Mouse (Mus musculus): Measurements from ENCODE around the gene Itga2. TPM values are rescaled to one million over a fixed set of nuclear protein-coding genes. Genes with fewer than 3 reads are reported as not detected.

Itga2 gene
- total RNA-seq, 1 experiment: 0.31 TPM

- no peak for DNase-seq (ENCODE audit: low read depth, low spot score)
- in situ Hi-C loops (cut with MboI; ENCODE audit: low sequenced_read_pairs in 2 of 2, unreplicated experiment in 2 of 2): no loop called here
- Histone ChIP-seq H3K36me3 (ENCODE audit: control insufficient read depth, insufficient read depth, low read length, poor library complexity, severe bottlenecking) (no peaks in the 10 kb centered on the region), H3K27ac (ENCODE audit: insufficient read depth, low read depth, low read length, poor library complexity, severe bottlenecking) (no peak overlapping the region), H3K4me1 (ENCODE audit: control insufficient read depth in 2 of 2, insufficient read depth in 2 of 2, low read length in 2 of 2, poor library complexity in 1 of 2) (no peaks in the 10 kb centered on the region), H3K9me3 (ENCODE audit: control insufficient read depth, insufficient read depth, low read depth, low read length) (no peaks in the 10 kb centered on the region), H3K4me3 (ENCODE audit: insufficient read depth in 1 of 2, low read depth in 1 of 2, low read length in 2 of 2, poor library complexity in 1 of 2, severe bottlenecking in 1 of 2) (no peak overlapping the region), H3K9ac (ENCODE audit: insufficient read depth, low read depth, low read length, poor library complexity, severe bottlenecking) (no peak overlapping the region)
- TF ChIP-seq CHD2 (IDR thresholded peaks at IDR 0.05; ENCODE audit: low read depth, low read length) (no peak), ZC3H11A (IDR thresholded peaks at IDR 0.05; ENCODE audit: borderline replicate concordance, low read depth, low read length) (no peak), ZNF384 (IDR thresholded peaks at IDR 0.05; ENCODE audit: low read depth, low read length) (no peak), MAFK (IDR thresholded peaks at IDR 0.05; ENCODE audit: insufficient read depth, low read depth, low read length) (no peak), HCFC1 (IDR thresholded peaks at IDR 0.05; ENCODE audit: borderline replicate concordance, insufficient read depth, low read length) (no peak)
Observed at GRCm38 (mm10) chr13:114852264-114853111, 79.4 kb downstream of the Itga2 start.

- in situ Hi-C loops (cut with MboI; ENCODE audit: low sequenced_read_pairs in 2 of 2, unreplicated experiment in 2 of 2): loop anchor here in 1 of 2 experiments (25.0 kb wide), 1 partner anchor 113 kb away; no protein-coding TSS in a partner anchor
- H3K36me3 ChIP-seq (ENCODE audit: control insufficient read depth, insufficient read depth, low read length, poor library complexity, severe bottlenecking): no peaks in the 10 kb centered on the region
- no peaks in the 10 kb centered on the region for H3K9me3 ChIP-seq (ENCODE audit: control insufficient read depth, insufficient read depth, low read depth, low read length)
- DNase-seq (ENCODE audit: low read depth, low spot score): no peak
- H3K4me3 ChIP-seq (ENCODE audit: insufficient read depth in 1 of 2, low read depth in 1 of 2, low read length in 2 of 2, poor library complexity in 1 of 2, severe bottlenecking in 1 of 2): no peak overlapping the region
- H3K9ac ChIP-seq (ENCODE audit: insufficient read depth, low read depth, low read length, poor library complexity, severe bottlenecking): no peak overlapping the region
- H3K27ac ChIP-seq (ENCODE audit: insufficient read depth, low read depth, low read length, poor library complexity, severe bottlenecking): no peak overlapping the region
- no peak for TF ChIP-seq ZC3H11A (IDR thresholded peaks at IDR 0.05; ENCODE audit: borderline replicate concordance, low read depth, low read length)
- no peak for TF ChIP-seq MAFK (IDR thresholded peaks at IDR 0.05; ENCODE audit: insufficient read depth, low read depth, low read length)
- H3K4me1 ChIP-seq (ENCODE audit: control insufficient read depth in 2 of 2, insufficient read depth in 2 of 2, low read length in 2 of 2, poor library complexity in 1 of 2): no peaks in the 10 kb centered on the region
Observed at GRCm38 (mm10) chr13:114848945-114849344, 83.0 kb downstream of the Itga2 start.

GRCm38 (mm10) chr13:114845804-114846203, 86.1 kb downstream of the Itga2 start:
- Histone ChIP-seq H3K9me3 (ENCODE audit: control insufficient read depth, insufficient read depth, low read depth, low read length) (no peaks in the 10 kb centered on the region), H3K9ac (ENCODE audit: insufficient read depth, low read depth, low read length, poor library complexity, severe bottlenecking) (no peak overlapping the region), H3K36me3 (ENCODE audit: control insufficient read depth, insufficient read depth, low read length, poor library complexity, severe bottlenecking) (no peaks in the 10 kb centered on the region), H3K4me1 (ENCODE audit: control insufficient read depth in 2 of 2, insufficient read depth in 2 of 2, low read length in 2 of 2, poor library complexity in 1 of 2) (no peaks in the 10 kb centered on the region), H3K27ac (ENCODE audit: insufficient read depth, low read depth, low read length, poor library complexity, severe bottlenecking) (no peak overlapping the region), H3K4me3 (ENCODE audit: insufficient read depth in 1 of 2, low read depth in 1 of 2, low read length in 2 of 2, poor library complexity in 1 of 2, severe bottlenecking in 1 of 2) (no peak overlapping the region)
- TF ChIP-seq MAFK (IDR thresholded peaks at IDR 0.05; ENCODE audit: insufficient read depth, low read depth, low read length) (no peak), HCFC1 (IDR thresholded peaks at IDR 0.05; ENCODE audit: borderline replicate concordance, insufficient read depth, low read length) (no peak), ZC3H11A (IDR thresholded peaks at IDR 0.05; ENCODE audit: borderline replicate concordance, low read depth, low read length) (no peak), CHD2 (IDR thresholded peaks at IDR 0.05; ENCODE audit: low read depth, low read length) (no peak), ZNF384 (IDR thresholded peaks at IDR 0.05; ENCODE audit: low read depth, low read length) (no peak)
- DNase-seq (ENCODE audit: low read depth, low spot score): no peak
- in situ Hi-C loops (cut with MboI; ENCODE audit: low sequenced_read_pairs in 2 of 2, unreplicated experiment in 2 of 2): loop anchor here in 1 of 2 experiments (25.0 kb wide), 1 partner anchor 116 kb away; no protein-coding TSS in a partner anchor

- DNase-seq (ENCODE audit: low read depth, low spot score): no peak
- Histone ChIP-seq H3K9ac (ENCODE audit: insufficient read depth, low read depth, low read length, poor library complexity, severe bottlenecking) (no peak overlapping the region), H3K36me3 (ENCODE audit: control insufficient read depth, insufficient read depth, low read length, poor library complexity, severe bottlenecking) (no peaks in the 10 kb centered on the region), H3K27ac (ENCODE audit: insufficient read depth, low read depth, low read length, poor library complexity, severe bottlenecking) (no peak overlapping the region), H3K4me1 (ENCODE audit: control insufficient read depth in 2 of 2, insufficient read depth in 2 of 2, low read length in 2 of 2, poor library complexity in 1 of 2) (no peaks in the 10 kb centered on the region), H3K4me3 (ENCODE audit: insufficient read depth in 1 of 2, low read depth in 1 of 2, low read length in 2 of 2, poor library complexity in 1 of 2, severe bottlenecking in 1 of 2) (no peak overlapping the region), H3K9me3 (ENCODE audit: control insufficient read depth, insufficient read depth, low read depth, low read length) (no peaks in the 10 kb centered on the region)
- TF ChIP-seq ZC3H11A (IDR thresholded peaks at IDR 0.05; ENCODE audit: borderline replicate concordance, low read depth, low read length) (no peak), CHD2 (IDR thresholded peaks at IDR 0.05; ENCODE audit: low read depth, low read length) (no peak), HCFC1 (IDR thresholded peaks at IDR 0.05; ENCODE audit: borderline replicate concordance, insufficient read depth, low read length) (no peak), MAFK (IDR thresholded peaks at IDR 0.05; ENCODE audit: insufficient read depth, low read depth, low read length) (no peak), ZNF384 (IDR thresholded peaks at IDR 0.05; ENCODE audit: low read depth, low read length) (no peak)
- in situ Hi-C loops (cut with MboI; ENCODE audit: low sequenced_read_pairs in 2 of 2, unreplicated experiment in 2 of 2): loop anchor here in 1 of 2 experiments (25.0 kb wide), 1 partner anchor 119 kb away; no protein-coding TSS in a partner anchor
Observed at GRCm38 (mm10) chr13:114843318-114843717, 88.6 kb downstream of the Itga2 start.

Measured in ES-E14 (cell line).